Mouse (Mus musculus): ENCODE results near the gene Gpr3. TPM values are rescaled to one million over a fixed set of nuclear protein-coding genes. Genes with fewer than 3 reads are reported as not detected.

Gpr3 gene
- polyA plus RNA-seq, 1 experiment from 2014 or later = not detected

DNA sequence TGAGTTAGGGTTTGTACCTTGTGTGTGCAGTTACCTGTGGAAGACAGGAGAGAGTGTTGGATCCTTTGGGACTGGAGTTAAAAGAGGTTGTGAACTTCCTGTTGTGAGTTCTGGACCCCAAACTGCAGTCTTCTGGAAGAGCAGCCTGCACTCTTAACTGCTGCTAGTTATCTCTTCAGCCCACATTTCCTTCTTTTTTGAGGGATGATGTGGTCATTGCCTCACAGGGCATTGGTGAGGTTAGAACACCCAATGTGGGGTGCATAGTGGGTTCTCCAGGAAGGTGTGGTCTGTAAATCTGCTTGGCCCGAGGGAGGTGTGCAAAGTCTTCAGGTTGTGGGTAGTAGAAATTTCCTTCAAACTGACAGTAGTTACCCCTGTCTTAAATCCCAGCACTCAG, 32.0 kb upstream of the Gpr3 start:
- no peaks in the 10 kb centered on the region for H3K27me3 ChIP-seq (replicated peaks; ENCODE audit: insufficient read depth, low read length)
- no peak for TF ChIP-seq EP300 (IDR thresholded peaks at IDR 0.05)
- TF ChIP-seq CTCF (IDR thresholded peaks at IDR 0.05) = no peak
- H3K27ac ChIP-seq (ENCODE audit: low read length) = no peak overlapping the region
- H3K4me3 ChIP-seq (ENCODE audit: low read depth, low read length) = no peak overlapping the region
- 73% methylated on average over 1 of the region's 1 CpGs for WGBS
- H3K36me3 ChIP-seq (ENCODE audit: insufficient read depth, low read length) = no peaks in the 10 kb centered on the region
- H3K4me2 ChIP-seq (replicated peaks; ENCODE audit: low read depth, low read length) = no peak overlapping the region
- H3K9me3 ChIP-seq (ENCODE audit: low read length) = no peaks in the 10 kb centered on the region
- no peak for DNase-seq (ENCODE audit: low spot score)
- peaks cover 5% of the 10 kb centered on the region; the same call in 1 of the 2 replicates for H3K4me1 ChIP-seq (ENCODE audit: insufficient read depth, low read depth, low read length)
- no peak for ATAC-seq
- no peak overlapping the region for H3K9ac ChIP-seq (replicated peaks; ENCODE audit: low read depth)

GRCm38 (mm10) chr4:133243538-133243937, 31.2 kb upstream of the Gpr3 start:
- Histone ChIP-seq H3K9ac (replicated peaks; ENCODE audit: low read depth) (no peak overlapping the region), H3K27ac (ENCODE audit: low read length) (peak overlapping the region; percentile 99; the same call in 1 of the 2 replicates), H3K4me2 (replicated peaks; ENCODE audit: low read depth, low read length) (0 out of 2 replicates have a peak overlapping the region, but pooled peaks have one; percentile 14), H3K27me3 (replicated peaks; ENCODE audit: insufficient read depth, low read length) (no peaks in the 10 kb centered on the region), H3K36me3 (ENCODE audit: insufficient read depth, low read length) (no peaks in the 10 kb centered on the region), H3K4me1 (ENCODE audit: insufficient read depth, low read depth, low read length) (peaks cover 5% of the 10 kb centered on the region; the same call in 1 of the 2 replicates), H3K9me3 (ENCODE audit: low read length) (no peaks in the 10 kb centered on the region), H3K4me3 (ENCODE audit: low read depth, low read length) (no peak overlapping the region)
- ATAC-seq (no peak), DNase-seq (ENCODE audit: low spot score) (no peak)
- 24% methylated on average over 13 of the region's 13 CpGs for WGBS
- TF ChIP-seq EP300 (IDR thresholded peaks at IDR 0.05) (peak; percentile 19; the same call in 1 of the 2 replicates), CTCF (IDR thresholded peaks at IDR 0.05) (no peak)

- ATAC-seq (no peak), DNase-seq (ENCODE audit: low spot score) (no peak)
- Histone ChIP-seq H3K9me3 (ENCODE audit: low read length) (no peaks in the 10 kb centered on the region), H3K27ac (ENCODE audit: low read length) (peak overlapping the region; percentile 99; the same call in 1 of the 2 replicates), H3K9ac (replicated peaks; ENCODE audit: low read depth) (no peak overlapping the region), H3K4me2 (replicated peaks; ENCODE audit: low read depth, low read length) (peak overlapping the region; percentile 96; the same call in 1 of the 2 replicates), H3K27me3 (replicated peaks; ENCODE audit: insufficient read depth, low read length) (no peaks in the 10 kb centered on the region), H3K4me1 (ENCODE audit: insufficient read depth, low read depth, low read length) (peaks cover 5% of the 10 kb centered on the region; the same call in 1 of the 2 replicates), H3K36me3 (ENCODE audit: insufficient read depth, low read length) (no peaks in the 10 kb centered on the region), H3K4me3 (ENCODE audit: low read depth, low read length) (0 out of 2 replicates have a peak overlapping the region, but pooled peaks have one; percentile 77)
- WGBS = 59% methylated on average over 9 of the region's 9 CpGs
- no peak for TF ChIP-seq CTCF (IDR thresholded peaks at IDR 0.05)
- no peak for TF ChIP-seq EP300 (IDR thresholded peaks at IDR 0.05)
Observed at GRCm38 (mm10) chr4:133242710-133243109, 30.4 kb upstream of the Gpr3 start.

DNA sequence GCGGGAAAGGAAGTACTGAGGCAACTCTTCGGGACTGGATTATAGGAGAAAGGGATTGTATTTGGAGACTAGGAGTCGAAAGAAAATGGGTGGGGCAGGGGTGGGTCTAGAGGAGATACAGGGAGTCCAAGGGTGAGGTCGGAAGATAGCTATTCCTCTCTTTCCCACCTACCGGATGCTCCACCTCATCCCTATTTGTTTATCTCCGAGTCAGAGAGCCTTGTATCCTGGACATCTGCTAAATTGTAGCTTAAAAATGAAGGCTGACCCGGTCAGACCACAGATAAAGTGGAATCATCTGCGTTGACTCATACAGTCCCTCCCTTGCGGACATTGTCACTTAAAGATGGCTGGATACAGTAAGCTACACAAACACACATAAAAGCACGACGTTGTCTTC, 29.6 kb upstream of the Gpr3 start:
- H3K9me3 ChIP-seq (ENCODE audit: low read length) = no peaks in the 10 kb centered on the region
- peaks cover 5% of the 10 kb centered on the region; the same call in 1 of the 2 replicates for H3K4me1 ChIP-seq (ENCODE audit: insufficient read depth, low read depth, low read length)
- H3K4me3 ChIP-seq (ENCODE audit: low read depth, low read length) = peak overlapping the region; percentile 77
- peak overlapping the region; percentile 99 for H3K27ac ChIP-seq (ENCODE audit: low read length)
- TF ChIP-seq EP300 (IDR thresholded peaks at IDR 0.05) (peak; percentile 83), CTCF (IDR thresholded peaks at IDR 0.05) (no peak)
- DNase-seq (ENCODE audit: low spot score) (no peak), ATAC-seq (no peak)
- no peaks in the 10 kb centered on the region for H3K27me3 ChIP-seq (replicated peaks; ENCODE audit: insufficient read depth, low read length)
- no peaks in the 10 kb centered on the region for H3K36me3 ChIP-seq (ENCODE audit: insufficient read depth, low read length)
- H3K4me2 ChIP-seq (replicated peaks; ENCODE audit: low read depth, low read length) = peak overlapping the region; percentile 96
- H3K9ac ChIP-seq (replicated peaks; ENCODE audit: low read depth) = no peak overlapping the region
- WGBS = 23% methylated on average over 11 of the region's 11 CpGs

DNA sequence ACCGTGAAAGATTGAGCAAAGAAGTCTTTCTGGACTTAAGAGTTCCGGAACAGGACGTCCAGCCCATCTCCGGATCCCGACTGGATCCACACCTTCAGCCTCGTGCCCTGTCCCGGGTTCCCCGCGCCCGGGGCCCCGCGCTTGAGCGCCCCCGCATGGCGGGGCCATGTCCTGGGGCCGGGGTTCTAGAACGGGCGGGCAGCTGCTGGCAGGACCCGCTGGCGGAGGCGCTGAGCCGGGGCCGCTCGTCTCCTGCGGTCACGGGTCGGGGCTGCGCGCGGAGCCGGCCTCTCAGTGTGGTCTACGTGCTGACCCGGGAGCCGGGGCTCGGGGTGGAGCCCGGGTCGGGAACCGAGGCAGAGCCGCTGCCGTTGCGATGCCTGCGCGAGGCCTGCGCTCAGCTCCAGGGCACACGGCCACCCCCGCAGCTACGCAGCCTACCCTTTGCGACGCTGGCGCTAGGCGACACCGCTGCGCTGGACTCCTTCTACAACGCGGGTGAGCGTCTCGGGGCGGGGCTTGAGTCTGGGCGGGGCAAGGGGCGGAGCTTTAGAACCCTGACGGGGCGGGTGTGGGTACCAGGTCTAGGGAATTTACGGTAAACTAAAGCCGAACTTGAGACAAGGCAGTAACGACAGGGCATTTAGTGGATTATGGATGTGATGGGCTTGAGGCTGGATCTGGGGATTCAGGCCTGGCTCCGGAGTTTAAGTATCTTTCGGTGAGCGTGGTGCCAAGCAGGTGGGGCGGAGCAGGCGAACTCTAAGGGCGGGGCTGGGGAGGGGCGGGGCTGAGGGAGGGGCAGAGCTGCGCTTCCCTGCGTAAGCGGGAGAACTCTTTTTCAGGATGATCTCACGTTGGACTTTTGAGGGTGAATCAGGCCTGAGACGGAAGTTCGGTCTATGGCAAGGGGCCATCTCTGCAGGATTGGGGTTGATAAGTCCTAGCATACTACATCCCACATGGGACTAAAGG, 28.9 kb upstream of the Gpr3 start:
- TF ChIP-seq CTCF (IDR thresholded peaks at IDR 0.05) (peak; percentile 36), EP300 (IDR thresholded peaks at IDR 0.05) (no peak; the same call in 1 of the 2 replicates)
- no peaks in the 10 kb centered on the region for H3K27me3 ChIP-seq (replicated peaks; ENCODE audit: insufficient read depth, low read length)
- peak overlapping the region; percentile 99 for H3K27ac ChIP-seq (ENCODE audit: low read length)
- peak overlapping the region; percentile 96 for H3K4me2 ChIP-seq (replicated peaks; ENCODE audit: low read depth, low read length)
- DNase-seq (ENCODE audit: low spot score) = peak; percentile 94
- H3K4me1 ChIP-seq (ENCODE audit: insufficient read depth, low read depth, low read length) = peaks cover 5% of the 10 kb centered on the region; the same call in 1 of the 2 replicates
- H3K9ac ChIP-seq (replicated peaks; ENCODE audit: low read depth) = peak overlapping the region; percentile 97
- under 1% methylated on average over 60 of the region's 78 CpGs for WGBS
- no peaks in the 10 kb centered on the region for H3K9me3 ChIP-seq (ENCODE audit: low read length)
- ATAC-seq = peak; percentile 85
- peak overlapping the region; percentile 77 for H3K4me3 ChIP-seq (ENCODE audit: low read depth, low read length)
- H3K36me3 ChIP-seq (ENCODE audit: insufficient read depth, low read length) = no peaks in the 10 kb centered on the region

GRCm38 (mm10) chr4:133240490-133240921, 28.2 kb upstream of the Gpr3 start, which contains the start of gene Map3k6:
TSS of gene Map3k6 (plus strand) at chr4:133240818.
- H3K4me1 ChIP-seq (ENCODE audit: insufficient read depth, low read depth, low read length) = peaks cover 5% of the 10 kb centered on the region; the same call in 1 of the 2 replicates
- 2% methylated on average over 16 of the region's 16 CpGs for WGBS
- peak within 1 kb of the TSS; percentile 77 for H3K4me3 ChIP-seq (ENCODE audit: low read depth, low read length)
- H3K9ac ChIP-seq (replicated peaks; ENCODE audit: low read depth) = peak within 1 kb of the TSS; percentile 97
- peak within 1 kb of the TSS; percentile 99 for H3K27ac ChIP-seq (ENCODE audit: low read length)
- H3K36me3 ChIP-seq (ENCODE audit: insufficient read depth, low read length) = no peaks in the 10 kb centered on the region
- ATAC-seq = peak; percentile 87
- TF ChIP-seq EP300 (IDR thresholded peaks at IDR 0.05) (peak; percentile 100), CTCF (IDR thresholded peaks at IDR 0.05) (peak; percentile 26; the same call in 1 of the 2 replicates)
- no peaks in the 10 kb centered on the region for H3K27me3 ChIP-seq (replicated peaks; ENCODE audit: insufficient read depth, low read length)
- H3K9me3 ChIP-seq (ENCODE audit: low read length) = no peaks in the 10 kb centered on the region
- peak within 1 kb of the TSS; percentile 96 for H3K4me2 ChIP-seq (replicated peaks; ENCODE audit: low read depth, low read length)
- peak; percentile 98 for DNase-seq (ENCODE audit: low spot score)
